Mouse (Mus musculus) lung, adult 2 months (tissue): ENCODE results near the gene Syt1.

ENCODE experiments used
- CTCF ChIP-seq: fragments of 200-500 bp; IDR thresholded peaks from 2 replicates; pipeline ENCODE4 v1.5.1; 2011; ENCODE audit warnings: mild to moderate bottlenecking, low read length, control low read depth; ENCODE audit not compliant: insufficient read depth
- POLR2A ChIP-seq: fragments of 200-500 bp; IDR thresholded peaks from 2 replicates; pipeline ENCODE4 v1.6.1; 2011; ENCODE audit warnings: low read depth, mild to moderate bottlenecking, control low read depth, low read length, borderline replicate concordance; ENCODE audit errors: extremely low read depth

- TF ChIP-seq POLR2A (no peak), CTCF (no peak)
Measured at GRCm38 (mm10) chr10:108690954-108691353, 319.8 kb downstream of the Syt1 start.
